Mouse (Mus musculus): ENCODE measurements around the gene Wdr62. TPM values are rescaled to one million over a fixed set of nuclear protein-coding genes. Genes with fewer than 3 reads are reported as not detected.

Wdr62 gene
- polyA plus RNA-seq, 2 experiments: 8.8 to 22.9 TPM

DNA sequence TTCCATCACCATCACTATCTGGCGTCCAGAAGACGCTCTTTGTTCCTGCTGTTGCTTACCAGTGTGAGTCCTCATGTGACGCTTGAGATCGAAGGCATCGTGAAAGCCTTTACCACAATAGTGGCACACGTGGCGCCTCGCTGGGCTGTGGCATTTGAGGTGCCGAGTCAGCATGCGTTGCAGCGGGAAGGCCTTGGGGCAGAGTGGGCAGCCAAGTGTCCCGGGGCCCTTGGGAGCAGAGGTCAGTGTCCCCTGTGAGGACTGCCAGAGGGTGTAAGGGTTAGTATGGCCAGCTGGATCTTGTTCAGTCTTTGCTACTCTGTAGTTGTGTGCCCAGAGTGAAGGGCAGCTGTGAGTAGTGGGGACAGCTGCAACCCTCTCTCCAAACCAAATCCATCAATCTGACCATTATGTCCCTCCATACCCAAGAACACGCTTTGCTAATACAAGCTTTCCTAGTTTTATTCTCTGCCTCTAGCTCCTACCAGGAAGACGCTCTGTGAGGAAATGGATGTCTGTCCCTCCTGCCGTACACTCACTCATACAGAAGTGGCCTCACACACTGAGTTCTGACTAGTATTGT lies 45.9 kb downstream of the Wdr62 start:
- ATAC-seq (ENCODE audit: low FRiP score, low read depth): no peak
- WGBS: 92% methylated on average over 15 of the region's 15 CpGs
- no peak overlapping the region for H3K9ac ChIP-seq (ENCODE audit: low read depth, low read length, severe bottlenecking)

DNA sequence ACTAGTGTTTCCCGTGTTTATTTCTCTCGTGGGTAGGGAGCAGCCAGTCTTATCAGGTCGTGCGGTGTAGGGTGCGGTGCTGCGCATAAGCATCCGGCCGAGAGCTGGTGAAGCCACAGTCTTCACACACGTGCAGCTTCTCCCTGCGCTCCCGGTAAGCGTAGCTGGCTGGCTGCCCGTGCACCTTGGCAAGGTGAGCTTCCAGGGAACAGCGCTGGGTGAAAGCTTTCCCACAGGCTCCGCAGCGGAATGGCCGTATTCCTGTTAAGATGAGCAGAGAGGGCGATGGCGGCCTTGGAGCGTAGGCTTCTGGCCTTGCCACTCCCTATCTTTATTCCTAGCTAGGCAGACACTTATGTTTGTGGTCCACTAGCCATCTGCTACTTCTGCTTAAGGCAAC lies 46.8 kb downstream of the Wdr62 start:
- H3K4me2 ChIP-seq (replicated peaks; ENCODE audit: low read depth, low read length, severe bottlenecking): peak overlapping the region; percentile 82; the same call in 1 of the 2 replicates
- no peaks in the 10 kb centered on the region for H3K27me3 ChIP-seq (ENCODE audit: control insufficient read depth, insufficient read depth, low read length)
- no peak overlapping the region for H3K27ac ChIP-seq (replicated peaks; ENCODE audit: low read depth, low read length)
- no peaks in the 10 kb centered on the region for H3K9me3 ChIP-seq (ENCODE audit: control insufficient read depth, low read length)
- no peak for TF ChIP-seq POLR2A (IDR thresholded peaks at IDR 0.05; ENCODE audit: borderline replicate concordance, extremely low read depth, insufficient read depth, insufficient read length)
- H3K36me3 ChIP-seq (ENCODE audit: control insufficient read depth, insufficient read depth, low read length): peaks cover 29% of the 10 kb centered on the region
- peaks cover 10% of the 10 kb centered on the region for H3K4me1 ChIP-seq (ENCODE audit: control insufficient read depth, insufficient read depth, low read length)
- DNase-seq (ENCODE audit: low spot score): no peak
- no peak overlapping the region for H3K9ac ChIP-seq (ENCODE audit: low read depth, low read length, severe bottlenecking)
- ATAC-seq (ENCODE audit: low FRiP score, low read depth): no peak
- WGBS: 87% methylated on average over 20 of the region's 20 CpGs
- peak overlapping the region; percentile 80; the same call in 1 of the 2 replicates for H3K4me3 ChIP-seq (replicated peaks; ENCODE audit: low read length)

More for the DNA sequence above, 45.9 kb downstream of the Wdr62 start:
- TF ChIP-seq POLR2A (IDR thresholded peaks at IDR 0.05; ENCODE audit: borderline replicate concordance, extremely low read depth, insufficient read depth, insufficient read length): no peak
- no peaks in the 10 kb centered on the region for H3K9me3 ChIP-seq (ENCODE audit: control insufficient read depth, low read length)
- no peak overlapping the region for H3K4me2 ChIP-seq (replicated peaks; ENCODE audit: low read depth, low read length, severe bottlenecking)
- H3K27me3 ChIP-seq (ENCODE audit: control insufficient read depth, insufficient read depth, low read length): no peaks in the 10 kb centered on the region
- H3K4me1 ChIP-seq (ENCODE audit: control insufficient read depth, insufficient read depth, low read length): peaks cover 10% of the 10 kb centered on the region
- no peak overlapping the region for H3K4me3 ChIP-seq (replicated peaks; ENCODE audit: low read length)
- H3K27ac ChIP-seq (replicated peaks; ENCODE audit: low read depth, low read length): no peak overlapping the region
- H3K36me3 ChIP-seq (ENCODE audit: control insufficient read depth, insufficient read depth, low read length): peaks cover 25% of the 10 kb centered on the region
- no peak for DNase-seq (ENCODE audit: low spot score)

DNA sequence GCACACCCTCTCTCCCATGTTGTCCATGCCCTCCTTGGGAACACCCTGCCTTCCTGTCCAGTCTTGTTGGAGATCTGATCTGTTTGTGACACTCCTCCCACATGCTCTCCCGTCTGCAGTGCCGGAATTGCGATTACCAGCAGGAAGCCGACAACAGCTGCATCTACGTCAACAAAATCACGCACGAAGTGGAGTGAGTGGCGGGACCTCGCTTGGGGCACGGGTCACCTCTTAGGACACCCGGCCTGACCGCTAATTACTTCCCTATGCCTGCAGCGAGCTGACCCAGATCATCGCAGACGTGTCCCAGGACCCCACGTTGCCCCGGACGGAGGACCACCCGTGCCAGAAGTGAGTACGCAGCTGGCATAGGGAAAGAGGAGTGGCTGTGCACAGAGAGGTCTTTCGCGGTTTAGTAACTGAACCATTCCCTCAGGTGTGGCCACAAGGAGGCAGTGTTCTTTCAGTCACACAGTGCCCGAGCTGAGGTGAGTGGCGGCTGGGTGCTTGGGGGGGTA lies 47.5 kb downstream of the Wdr62 start:
- peak; percentile 73 for DNase-seq (ENCODE audit: low spot score)
- peaks cover 10% of the 10 kb centered on the region for H3K4me1 ChIP-seq (ENCODE audit: control insufficient read depth, insufficient read depth, low read length)
- 4% methylated on average over 24 of the region's 24 CpGs for WGBS
- peak overlapping the region; percentile 77 for H3K9ac ChIP-seq (ENCODE audit: low read depth, low read length, severe bottlenecking)
- no peak for TF ChIP-seq POLR2A (IDR thresholded peaks at IDR 0.05; ENCODE audit: borderline replicate concordance, extremely low read depth, insufficient read depth, insufficient read length)
- no peaks in the 10 kb centered on the region for H3K27me3 ChIP-seq (ENCODE audit: control insufficient read depth, insufficient read depth, low read length)
- peak overlapping the region; percentile 80 for H3K4me3 ChIP-seq (replicated peaks; ENCODE audit: low read length)
- H3K4me2 ChIP-seq (replicated peaks; ENCODE audit: low read depth, low read length, severe bottlenecking): peak overlapping the region; percentile 82
- no peaks in the 10 kb centered on the region for H3K9me3 ChIP-seq (ENCODE audit: control insufficient read depth, low read length)
- no peak for ATAC-seq (ENCODE audit: low FRiP score, low read depth)
- peak overlapping the region; percentile 91 for H3K27ac ChIP-seq (replicated peaks; ENCODE audit: low read depth, low read length)
- H3K36me3 ChIP-seq (ENCODE audit: control insufficient read depth, insufficient read depth, low read length): peaks cover 36% of the 10 kb centered on the region

DNA sequence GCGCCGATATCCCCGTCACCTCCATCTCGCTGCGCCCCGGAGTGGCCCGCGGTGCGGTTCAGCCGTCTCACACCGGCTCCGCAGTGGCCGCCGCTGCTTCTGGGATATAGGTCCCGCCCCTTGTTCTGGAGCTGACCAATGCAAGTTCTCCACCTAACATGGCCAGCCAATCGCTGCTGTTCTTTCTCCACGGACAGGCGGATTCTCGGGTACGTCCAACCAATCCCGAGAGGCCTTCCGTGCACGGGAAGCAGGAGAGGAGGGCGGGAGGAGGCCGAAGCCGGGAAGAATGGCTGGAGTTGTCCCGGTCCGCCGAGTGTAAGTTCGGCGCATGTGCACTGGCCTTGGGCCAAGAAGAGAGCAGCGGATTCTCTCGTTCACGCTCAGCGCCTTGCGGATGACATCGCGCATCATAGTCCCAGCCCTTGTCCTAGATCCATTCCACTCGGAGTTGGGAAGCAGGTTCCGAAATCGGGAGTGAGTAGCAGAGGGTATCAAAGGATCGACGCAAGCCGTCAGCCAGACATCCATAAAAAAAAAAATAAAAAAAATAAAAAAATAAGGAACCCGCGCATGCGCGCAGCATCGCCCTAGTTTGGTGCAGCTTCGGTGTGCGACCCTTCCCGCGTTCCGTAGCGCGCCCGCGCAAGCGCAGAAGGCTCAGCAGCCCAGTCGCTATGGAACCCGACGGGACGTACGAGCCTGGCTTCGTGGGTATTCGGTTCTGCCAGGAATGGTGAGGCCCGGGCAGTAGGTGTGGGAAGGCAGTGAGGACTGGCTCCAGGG lies 48.4 kb downstream of the Wdr62 start, which contains the start of the genes Polr2i and Tbcb:
Gene Polr2i, plus strand, starts transcription at position 280 of the 786 bp plus-strand sequence.
Gene Tbcb, minus strand, starts transcription at position 604 of the 786 bp plus-strand sequence.
- DNase-seq (ENCODE audit: low spot score): peak; percentile 97
- H3K9me3 ChIP-seq (ENCODE audit: control insufficient read depth, low read length): no peaks in the 10 kb centered on the region
- H3K27me3 ChIP-seq (ENCODE audit: control insufficient read depth, insufficient read depth, low read length): no peaks in the 10 kb centered on the region
- H3K9ac ChIP-seq (ENCODE audit: low read depth, low read length, severe bottlenecking): peak within 1 kb of the TSS; percentile 77
- H3K4me3 ChIP-seq (replicated peaks; ENCODE audit: low read length): peak within 1 kb of the TSS; percentile 80
- peak within 1 kb of the TSS; percentile 91 for H3K27ac ChIP-seq (replicated peaks; ENCODE audit: low read depth, low read length)
- H3K4me2 ChIP-seq (replicated peaks; ENCODE audit: low read depth, low read length, severe bottlenecking): peak within 1 kb of the TSS; percentile 82
- peaks cover 10% of the 10 kb centered on the region for H3K4me1 ChIP-seq (ENCODE audit: control insufficient read depth, insufficient read depth, low read length)
- peak; percentile 96 for ATAC-seq (ENCODE audit: low FRiP score, low read depth)
- H3K36me3 ChIP-seq (ENCODE audit: control insufficient read depth, insufficient read depth, low read length): peaks cover 44% of the 10 kb centered on the region
- TF ChIP-seq POLR2A (IDR thresholded peaks at IDR 0.05; ENCODE audit: borderline replicate concordance, extremely low read depth, insufficient read depth, insufficient read length): no peak
- WGBS: under 1% methylated on average over 67 of the region's 67 CpGs

DNA sequence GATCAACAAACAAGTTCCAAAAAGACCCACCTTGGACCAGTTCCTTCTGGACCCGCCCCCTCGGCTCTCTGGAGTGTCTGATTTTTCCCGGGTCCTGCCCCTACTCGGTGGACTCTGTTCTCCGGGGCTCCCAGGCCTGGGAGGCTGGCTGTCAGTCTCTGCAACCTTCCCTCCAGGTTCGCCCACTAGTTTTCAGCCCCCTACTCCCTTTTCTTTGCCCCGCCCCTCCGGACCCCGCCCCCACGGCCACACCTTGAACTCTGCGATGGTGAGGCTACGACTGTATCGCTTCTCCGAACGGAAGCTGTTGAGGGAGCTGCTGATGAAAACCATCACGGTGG lies 48.9 kb downstream of the Wdr62 start:
- H3K4me2 ChIP-seq (replicated peaks; ENCODE audit: low read depth, low read length, severe bottlenecking): peak overlapping the region; percentile 82
- no peaks in the 10 kb centered on the region for H3K27me3 ChIP-seq (ENCODE audit: control insufficient read depth, insufficient read depth, low read length)
- peak overlapping the region; percentile 80 for H3K4me3 ChIP-seq (replicated peaks; ENCODE audit: low read length)
- ATAC-seq (ENCODE audit: low FRiP score, low read depth): peak; percentile 31
- H3K27ac ChIP-seq (replicated peaks; ENCODE audit: low read depth, low read length): 0 out of 2 replicates have a peak overlapping the region, but pooled peaks have one; percentile 38
- TF ChIP-seq POLR2A (IDR thresholded peaks at IDR 0.05; ENCODE audit: borderline replicate concordance, extremely low read depth, insufficient read depth, insufficient read length): no peak
- no peaks in the 10 kb centered on the region for H3K9me3 ChIP-seq (ENCODE audit: control insufficient read depth, low read length)
- peaks cover 10% of the 10 kb centered on the region for H3K4me1 ChIP-seq (ENCODE audit: control insufficient read depth, insufficient read depth, low read length)
- no peak for DNase-seq (ENCODE audit: low spot score)
- WGBS: 0% methylated on average over 16 of the region's 16 CpGs
- peak overlapping the region; percentile 77 for H3K9ac ChIP-seq (ENCODE audit: low read depth, low read length, severe bottlenecking)
- peaks cover 50% of the 10 kb centered on the region for H3K36me3 ChIP-seq (ENCODE audit: control insufficient read depth, insufficient read depth, low read length)
